Mouse (Mus musculus): ENCODE results near the gene Ing5. TPM values are rescaled to one million over a fixed set of nuclear protein-coding genes. Genes with fewer than 3 reads are reported as not detected.
A peak's percentile ranks its signal among the peaks of the same experiment; 100 is the strongest.

Ing5 gene
- total RNA-seq (2021) (10 to 100 TPM; 13.0 to 15.1 TPM), polyA plus RNA-seq (2012; rRNA removed) (5.4 and 6.8 TPM in 2 replicates)
- long read RNA-seq, full-length matches to known transcripts = 10 of 11 reads
- long read RNA-seq, partial matches to known transcripts = 0 of 11 reads
- long read RNA-seq, other reads (novel, unspliced or antisense) = 1 of 11 reads

DNA sequence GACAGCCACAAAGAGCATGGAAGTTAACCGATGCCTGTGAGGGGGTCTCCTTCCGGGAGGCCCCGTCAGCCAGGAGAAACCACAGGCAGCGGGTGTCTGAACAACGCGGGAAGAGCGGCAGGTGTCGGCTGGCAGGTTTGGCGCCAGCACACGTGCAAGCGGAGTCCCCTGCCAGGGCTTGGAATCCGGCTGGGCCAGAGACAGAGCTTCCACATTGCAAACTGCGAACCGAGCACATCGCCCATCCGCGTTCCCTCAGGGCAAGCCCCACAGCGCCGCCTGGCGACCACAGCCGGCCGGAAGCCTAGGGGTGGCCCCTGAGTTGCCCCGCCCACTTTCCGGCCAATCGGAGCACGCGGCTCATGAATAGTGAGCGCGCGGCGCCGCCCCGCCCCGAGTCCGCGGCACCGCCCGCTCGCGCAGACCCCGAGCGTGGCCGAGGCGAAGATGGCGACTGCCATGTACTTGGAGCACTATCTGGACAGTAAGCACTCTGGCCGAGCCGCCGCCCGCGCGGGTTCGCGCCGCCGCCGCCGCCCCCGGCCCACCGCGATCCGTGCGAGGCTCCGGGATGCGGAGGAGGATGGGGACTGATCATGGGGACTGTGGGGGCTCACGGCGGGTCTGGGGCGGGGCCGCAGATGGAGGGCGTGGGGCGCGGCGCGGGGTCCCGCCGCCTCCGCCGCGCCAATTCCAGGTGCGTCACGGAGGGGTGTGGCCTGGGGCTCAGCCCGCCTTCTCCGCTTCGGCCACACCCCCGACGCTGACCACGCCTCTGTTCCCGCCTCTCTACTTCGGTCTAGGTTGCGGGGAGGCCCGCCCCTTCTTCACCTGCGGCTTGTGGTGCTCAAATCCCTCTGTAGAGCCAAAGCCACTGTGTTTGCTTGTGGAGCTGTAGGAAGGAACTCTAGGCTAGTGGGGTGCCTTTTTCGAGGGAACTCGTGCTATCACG, at the start of gene Ing5:
Gene Ing5 (plus strand): TSS at position 410 of the 952 bp plus-strand sequence.
- no peaks in the 10 kb centered on the region for H3K79me2 ChIP-seq (replicated peaks; ENCODE audit: control insufficient read depth, insufficient read depth, low read length)
- intact Hi-C loops (cut with DNase I) = loop anchor here (1.0 to 10.0 kb wide), 7 partner anchors 19 to 459 kb away; partner anchors contain the start of genes Farp2, Hdlbp, Pask and Ppp1r7
- H3K4me1 ChIP-seq (ENCODE audit: control insufficient read depth, insufficient read depth, low read length) = 0 out of 2 replicates have a peak, but pooled peaks cover 1% of the 10 kb centered on the region
- TF ChIP-seq EP300 (IDR thresholded peaks at IDR 0.05; ENCODE audit: insufficient read depth, low read depth, low read length) = no peak
- peak; percentile 51; the same call in 1 of the 2 replicates for TF ChIP-seq POLR2A (IDR thresholded peaks at IDR 0.05; ENCODE audit: insufficient read depth, low read depth, low read length)
- peak within 1 kb of the TSS; percentile 90 for H3K9ac ChIP-seq (ENCODE audit: low read depth, low read length)
- peak within 1 kb of the TSS; percentile 73 for H3K4me3 ChIP-seq
- DNase-seq = peak; percentile 99 to 100
- WGBS = under 1% methylated on average over 94 of the region's 94 CpGs
- peak within 1 kb of the TSS; percentile 91 for H3K27ac ChIP-seq
- no peaks in the 10 kb centered on the region for H3K27me3 ChIP-seq (ENCODE audit: control insufficient read depth, insufficient read depth, low read length)
- H3K36me3 ChIP-seq (ENCODE audit: control insufficient read depth, insufficient read depth, low read length) = no peaks in the 10 kb centered on the region

DNA sequence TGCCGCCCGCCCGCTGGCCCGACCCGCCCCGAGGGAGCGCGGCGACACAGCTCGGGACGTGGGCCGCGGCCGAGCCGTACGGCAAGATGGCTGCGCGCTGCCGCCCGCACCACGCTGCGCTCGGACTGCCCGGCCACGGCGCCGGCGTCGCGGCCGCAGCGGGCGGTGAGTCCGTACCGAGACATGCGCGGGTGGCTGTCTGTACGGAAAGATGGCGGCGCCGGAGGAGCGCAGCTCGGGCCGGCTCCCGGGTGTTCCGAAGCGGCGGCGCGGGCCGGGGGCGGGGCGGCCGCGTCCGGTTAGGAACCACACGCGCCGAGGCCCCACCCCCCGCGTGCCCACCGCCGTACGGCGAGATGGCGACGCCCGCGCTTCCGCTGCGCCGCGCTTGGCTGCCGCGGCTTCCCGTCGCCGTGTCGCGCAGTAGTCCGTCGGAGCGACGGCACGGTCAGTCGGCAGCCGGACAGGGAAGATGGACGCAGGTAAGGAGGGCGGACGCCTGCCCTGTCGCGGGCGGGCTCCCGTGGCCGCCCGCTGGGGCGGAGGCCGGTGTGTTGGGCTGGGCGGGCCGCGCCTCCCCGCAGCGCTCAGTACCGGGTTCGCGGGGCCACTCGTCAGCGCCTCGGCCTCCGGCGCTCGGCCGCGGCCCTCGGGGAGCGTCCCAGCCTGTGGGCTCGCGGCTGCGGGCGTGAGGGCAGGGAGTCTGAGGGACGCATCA, 49.0 kb upstream of the Ing5 start, which contains the start of gene Thap4:
Gene Thap4 (minus strand): TSS at position 292 of the 718 bp plus-strand sequence.
- Histone ChIP-seq H3K4me3 (peak within 1 kb of the TSS; percentile 86), H3K27me3 (ENCODE audit: control insufficient read depth, insufficient read depth, low read length) (no peaks in the 10 kb centered on the region), H3K36me3 (ENCODE audit: control insufficient read depth, insufficient read depth, low read length) (no peaks in the 10 kb centered on the region; the same call in none of the 2 replicates), H3K9ac (ENCODE audit: low read depth, low read length) (peak within 1 kb of the TSS; percentile 88), H3K79me2 (replicated peaks; ENCODE audit: control insufficient read depth, insufficient read depth, low read length) (peaks cover 9% of the 10 kb centered on the region), H3K27ac (peak within 1 kb of the TSS; percentile 87), H3K4me1 (ENCODE audit: control insufficient read depth, insufficient read depth, low read length) (peaks cover 3% of the 10 kb centered on the region; the same call in 1 of the 2 replicates)
- no peak for TF ChIP-seq CTCF (IDR thresholded peaks at IDR 0.05)
- TF ChIP-seq POLR2A (IDR thresholded peaks at IDR 0.05; ENCODE audit: insufficient read depth, low read depth, low read length) = peak; percentile 74; the same call in 1 of the 2 replicates
- TF ChIP-seq EP300 (IDR thresholded peaks at IDR 0.05; ENCODE audit: insufficient read depth, low read depth, low read length) = no peak
- intact Hi-C loops (cut with DNase I) = loop anchor here (2.0 to 10.0 kb wide), 4 partner anchors 48 to 310 kb away; partner anchors contain the start of gene Ing5
- peak; percentile 95 to 97 for DNase-seq
- WGBS = under 1% methylated on average over 103 of the region's 121 CpGs

DNA sequence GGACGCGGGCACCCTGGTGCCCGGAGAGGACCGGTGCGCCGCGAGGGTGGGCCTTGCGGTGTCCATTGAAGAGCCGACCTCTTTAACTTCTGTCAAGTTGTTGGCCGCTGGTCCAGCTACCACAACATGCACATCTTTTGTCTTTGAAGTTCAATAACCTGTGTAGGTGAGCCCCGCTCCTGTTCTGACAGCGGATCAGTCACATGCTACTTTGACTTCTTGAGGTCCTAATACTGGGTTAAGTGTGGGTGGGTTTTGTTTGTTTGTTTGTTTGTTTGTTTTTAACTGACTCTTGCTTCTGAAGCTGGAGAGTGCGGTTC, 48.5 kb upstream of the Ing5 start:
- TF ChIP-seq POLR2A (IDR thresholded peaks at IDR 0.05; ENCODE audit: insufficient read depth, low read depth, low read length) (no peak), CTCF (IDR thresholded peaks at IDR 0.05) (no peak), EP300 (IDR thresholded peaks at IDR 0.05; ENCODE audit: insufficient read depth, low read depth, low read length) (no peak)
- intact Hi-C loops (cut with DNase I) = loop anchor here (2.0 to 10.0 kb wide), 4 partner anchors 48 to 310 kb away; partner anchors contain the start of gene Ing5

DNA sequence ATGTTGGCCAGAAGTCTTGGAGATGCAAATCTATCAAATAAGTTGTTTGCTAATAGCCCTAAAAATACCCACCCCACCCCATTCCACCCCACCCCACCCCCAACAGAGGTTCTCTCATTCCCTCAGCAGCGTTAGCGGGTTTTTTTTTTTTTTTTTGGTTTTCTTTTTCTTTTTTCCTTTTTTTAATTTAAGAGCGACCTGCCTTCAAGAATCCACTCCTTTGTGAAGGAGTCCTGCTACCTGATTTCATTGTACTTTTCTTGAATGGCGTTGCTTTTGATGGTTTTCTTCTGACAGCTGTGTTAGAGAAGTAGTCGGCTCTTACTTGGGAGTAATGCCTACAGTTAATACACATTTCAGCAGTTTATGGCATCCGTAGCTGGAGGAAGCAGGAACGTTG, 48.1 kb upstream of the Ing5 start:
- no peak for DNase-seq
- H3K4me1 ChIP-seq (ENCODE audit: control insufficient read depth, insufficient read depth, low read length) = peaks cover 3% of the 10 kb centered on the region; the same call in 1 of the 2 replicates
- H3K9ac ChIP-seq (ENCODE audit: low read depth, low read length) = no peak overlapping the region
- H3K36me3 ChIP-seq (ENCODE audit: control insufficient read depth, insufficient read depth, low read length) = no peaks in the 10 kb centered on the region; the same call in none of the 2 replicates
- intact Hi-C loops (cut with DNase I) = loop anchor here (2.0 to 10.0 kb wide), 4 partner anchors 47 to 311 kb away; partner anchors contain the start of gene Ing5
- no peak for TF ChIP-seq CTCF (IDR thresholded peaks at IDR 0.05)
- TF ChIP-seq POLR2A (IDR thresholded peaks at IDR 0.05; ENCODE audit: insufficient read depth, low read depth, low read length) = no peak
- TF ChIP-seq EP300 (IDR thresholded peaks at IDR 0.05; ENCODE audit: insufficient read depth, low read depth, low read length) = no peak
- 29% methylated on average over 7 of the region's 7 CpGs for WGBS
- H3K79me2 ChIP-seq (replicated peaks; ENCODE audit: control insufficient read depth, insufficient read depth, low read length) = peaks cover 10% of the 10 kb centered on the region
- H3K27ac ChIP-seq = no peak overlapping the region; the same call in 1 of the 2 replicates
- H3K27me3 ChIP-seq (ENCODE audit: control insufficient read depth, insufficient read depth, low read length) = no peaks in the 10 kb centered on the region
- peak overlapping the region; percentile 86 for H3K4me3 ChIP-seq

More for the DNA sequence above, 48.5 kb upstream of the Ing5 start:
- peak overlapping the region; percentile 79 for H3K9ac ChIP-seq (ENCODE audit: low read depth, low read length)
- peak overlapping the region; percentile 86 for H3K4me3 ChIP-seq
- WGBS = under 1% methylated on average over 13 of the region's 13 CpGs
- H3K27me3 ChIP-seq (ENCODE audit: control insufficient read depth, insufficient read depth, low read length) = no peaks in the 10 kb centered on the region
- no peaks in the 10 kb centered on the region; the same call in none of the 2 replicates for H3K36me3 ChIP-seq (ENCODE audit: control insufficient read depth, insufficient read depth, low read length)
- H3K27ac ChIP-seq = peak overlapping the region; percentile 87
- no peak for DNase-seq
- H3K4me1 ChIP-seq (ENCODE audit: control insufficient read depth, insufficient read depth, low read length) = peaks cover 3% of the 10 kb centered on the region; the same call in 1 of the 2 replicates
- H3K79me2 ChIP-seq (replicated peaks; ENCODE audit: control insufficient read depth, insufficient read depth, low read length) = peaks cover 10% of the 10 kb centered on the region

DNA sequence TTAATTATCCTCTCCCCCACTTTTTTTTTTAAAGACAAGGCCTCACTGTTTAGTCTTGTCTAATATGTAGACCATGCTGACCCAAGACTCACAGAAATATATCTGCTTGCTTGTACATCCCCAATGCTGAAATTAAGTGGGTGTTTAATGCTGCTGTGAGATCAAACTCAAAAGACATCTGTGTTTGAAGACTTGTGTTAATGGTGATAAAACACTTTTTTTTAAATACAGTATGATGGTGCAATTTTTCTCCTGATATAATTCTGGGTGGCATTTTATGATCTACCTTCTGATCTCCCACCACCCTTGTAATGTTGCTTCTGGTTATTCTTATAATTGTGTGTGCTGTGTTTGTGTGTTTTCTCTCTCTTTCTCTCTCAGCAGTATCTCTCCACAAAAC, 47.6 kb upstream of the Ing5 start:
- Histone ChIP-seq H3K27me3 (ENCODE audit: control insufficient read depth, insufficient read depth, low read length) (no peaks in the 10 kb centered on the region), H3K79me2 (replicated peaks; ENCODE audit: control insufficient read depth, insufficient read depth, low read length) (peaks cover 10% of the 10 kb centered on the region), H3K27ac (no peak overlapping the region), H3K9ac (ENCODE audit: low read depth, low read length) (no peak overlapping the region), H3K4me3 (no peak overlapping the region), H3K4me1 (ENCODE audit: control insufficient read depth, insufficient read depth, low read length) (peaks cover 3% of the 10 kb centered on the region; the same call in 1 of the 2 replicates), H3K36me3 (ENCODE audit: control insufficient read depth, insufficient read depth, low read length) (no peaks in the 10 kb centered on the region; the same call in none of the 2 replicates)
- no peak for DNase-seq
- intact Hi-C loops (cut with DNase I) = loop anchor here (10.0 kb wide), 2 partner anchors 121 to 311 kb away; no protein-coding TSS in a partner anchor
- TF ChIP-seq EP300 (IDR thresholded peaks at IDR 0.05; ENCODE audit: insufficient read depth, low read depth, low read length) = no peak
- TF ChIP-seq CTCF (IDR thresholded peaks at IDR 0.05) = no peak
- no peak for TF ChIP-seq POLR2A (IDR thresholded peaks at IDR 0.05; ENCODE audit: insufficient read depth, low read depth, low read length)

All from heart, adult 2 months (tissue).